Mouse (Mus musculus) liver, postnatal 0 days (tissue): ENCODE data around the gene D5Ertd579e.

ENCODE experiments used
- CTCF ChIP-seq: sonication (generic); IDR thresholded peaks from 2 replicates; pipeline ENCODE4 v1.5.1; 2016; ENCODE audit warnings: antibody characterized with exemption, low read depth
- EP300 ChIP-seq: IDR thresholded peaks from 2 replicates; pipeline ENCODE4 v1.6.1; 2016; ENCODE audit warnings: antibody characterized with exemption, low read depth, mild to moderate bottlenecking

DNA sequence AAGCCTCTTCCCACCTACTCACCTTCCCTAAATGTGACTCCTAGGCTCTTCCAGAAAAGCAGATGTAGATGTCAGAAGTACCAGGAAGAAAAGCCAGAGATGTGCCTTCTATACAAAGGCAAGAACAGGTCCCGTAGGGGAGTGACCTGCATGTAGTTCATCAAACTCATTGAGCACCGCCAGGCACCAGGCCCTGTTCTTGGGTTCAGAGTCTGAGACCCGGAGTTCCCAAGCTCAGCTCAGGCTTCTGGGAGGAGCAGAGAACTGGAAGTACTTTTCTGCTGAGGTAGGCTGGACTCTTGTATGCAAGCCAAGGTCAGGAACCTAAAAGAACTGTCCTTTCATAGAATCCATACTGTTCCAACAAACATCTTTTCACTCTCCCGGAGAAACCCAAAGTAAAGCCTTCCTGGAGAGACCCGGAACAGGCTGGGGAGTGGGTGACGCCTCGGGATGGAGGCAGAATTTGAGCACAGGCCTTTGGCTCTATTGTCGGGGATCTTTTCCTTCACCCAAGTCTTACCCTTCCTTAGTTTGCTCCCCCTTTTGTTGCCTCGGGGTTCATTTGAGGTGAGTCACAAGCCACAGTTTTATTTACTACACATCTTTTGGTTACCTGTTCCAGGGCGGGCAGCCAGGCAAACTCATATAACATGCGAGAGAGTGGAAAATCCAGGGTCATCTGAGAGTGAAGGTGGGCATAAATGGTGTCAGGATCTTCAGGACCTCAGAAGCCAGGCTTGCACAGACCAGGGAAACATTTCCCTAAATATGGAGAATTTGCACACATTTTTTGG lies 878 bp upstream of the D5Ertd579e start:
- TF ChIP-seq CTCF (no peak), EP300 (no peak)
